Mouse (Mus musculus) hindbrain, embryonic 10.5 days (tissue): ENCODE results near the gene Tgm7. TPM values are rescaled to one million over a fixed set of nuclear protein-coding genes. Genes with fewer than 3 reads are reported as not detected.

Experiments
- DNase-seq: peaks from one replicate; pipeline ENCODE4 v3.0.0-alpha.2; 2017; ENCODE audit warnings: low spot score
- H3K27ac ChIP-seq: fragments of 300-500 bp; sonication (generic); 2 replicates; pipeline ENCODE4 v1.5.1; 2016; ENCODE audit warnings: mild to moderate bottlenecking, moderate library complexity
- H3K27me3 ChIP-seq: fragments of 300-500 bp; sonication (generic); 2 replicates; pipeline ENCODE4 v1.6.1; 2016; ENCODE audit warnings: mild to moderate bottlenecking; ENCODE audit not compliant: poor library complexity, insufficient read depth, severe bottlenecking
- H3K36me3 ChIP-seq: fragments of 300-500 bp; sonication (generic); 2 replicates; pipeline ENCODE4 v1.6.1; 2016; ENCODE audit warnings: mild to moderate bottlenecking, moderate library complexity
- H3K4me1 ChIP-seq: fragments of 300-500 bp; sonication (generic); replicated peaks from 2 replicates; pipeline ENCODE4 v1.6.1; 2016; ENCODE audit warnings: mild to moderate bottlenecking
- H3K4me3 ChIP-seq: fragments of 300-500 bp; sonication (generic); 2 replicates; pipeline ENCODE4 v1.5.1; 2016; ENCODE audit warnings: mild to moderate bottlenecking, moderate library complexity
- H3K9me3 ChIP-seq: fragments of 300-500 bp; sonication (generic); 2 replicates; pipeline ENCODE4 v1.6.1; 2016; ENCODE audit warnings: mild to moderate bottlenecking, moderate library complexity
- WGBS: fragments of 180-500 bp; shearing (Covaris S2); methylation state at CpG from one replicate; pipeline ENCODE4 v1.1.7; 2016; 5-methylcytosine and 5-hydroxymethylcytosine counted together
- polyA plus RNA-seq: library from polyadenylated mRNA; unstranded; fragments of >200 nt; fragmentation: Nextera tagmentation; extraction: Ambion mirVana; gene quantifications from 2 replicates; pipeline ENCODE4 v1.2.1, GENCODE M21; 2016

Gene Tgm7
- polyA plus RNA-seq, 1 experiment from 2014 or later, result not detected

- no peak overlapping the region for H3K27ac ChIP-seq
- DNase-seq, result no peak
- WGBS, result 86% methylated on average over 6 of the region's 6 CpGs
- no peaks in the 10 kb centered on the region for H3K36me3 ChIP-seq
- H3K4me3 ChIP-seq, result no peak overlapping the region
- no peaks in the 10 kb centered on the region for H3K27me3 ChIP-seq
- H3K9me3 ChIP-seq, result no peaks in the 10 kb centered on the region
- H3K4me1 ChIP-seq, result no peaks in the 10 kb centered on the region
These were observed 53.7 kb downstream of the Tgm7 start for GRCm38 (mm10) chr2:121055915-121056314.

- H3K27me3 ChIP-seq, result no peaks in the 10 kb centered on the region
- H3K4me3 ChIP-seq, result no peak overlapping the region
- no peaks in the 10 kb centered on the region for H3K36me3 ChIP-seq
- DNase-seq, result no peak
- no peaks in the 10 kb centered on the region for H3K9me3 ChIP-seq
- no peak overlapping the region for H3K27ac ChIP-seq
- 86% methylated on average over 2 of the region's 2 CpGs for WGBS
- no peaks in the 10 kb centered on the region for H3K4me1 ChIP-seq
These were observed 55.5 kb downstream of the Tgm7 start for GRCm38 (mm10) chr2:121054060-121054459.

- no peak overlapping the region for H3K27ac ChIP-seq
- 92% methylated on average over 5 of the region's 5 CpGs for WGBS
- H3K4me1 ChIP-seq, result no peaks in the 10 kb centered on the region
- H3K9me3 ChIP-seq, result no peaks in the 10 kb centered on the region
- no peaks in the 10 kb centered on the region for H3K27me3 ChIP-seq
- DNase-seq, result no peak
- no peaks in the 10 kb centered on the region for H3K36me3 ChIP-seq
- H3K4me3 ChIP-seq, result no peak overlapping the region
These were observed 57.4 kb downstream of the Tgm7 start for GRCm38 (mm10) chr2:121052176-121052575.

GRCm38 (mm10) chr2:121045653-121046052 lies 63.9 kb downstream of the Tgm7 start:
- no peak for DNase-seq
- Histone ChIP-seq H3K9me3 (no peaks in the 10 kb centered on the region), H3K4me1 (no peaks in the 10 kb centered on the region), H3K4me3 (no peak overlapping the region), H3K36me3 (no peaks in the 10 kb centered on the region), H3K27ac (no peak overlapping the region), H3K27me3 (no peaks in the 10 kb centered on the region)
- 71% methylated on average over 4 of the region's 4 CpGs for WGBS

Other genes with a start within 250 kb of the Tgm7 start
- 21.8 and 23.0 TPM in 2 replicates for gene Ubr1, start 139.1 kb downstream of the Tgm7 start, polyA plus RNA-seq
- gene Tmem62, start 132.8 kb downstream of the Tgm7 start, polyA plus RNA-seq, result 4.1 TPM in 2 replicates
- gene Ccndbp1, start 101.4 kb downstream of the Tgm7 start, polyA plus RNA-seq, result 39.7 and 48.7 TPM in 2 replicates
- gene Epb42, start 72.7 kb downstream of the Tgm7 start, polyA plus RNA-seq, result 7.0 and 9.0 TPM in 2 replicates
- gene Tgm5, start 24.0 kb downstream of the Tgm7 start, polyA plus RNA-seq, result not detected in 2 replicates
- gene Adal, start 30.6 kb upstream of the Tgm7 start, polyA plus RNA-seq, result 27.5 and 28.3 TPM in 2 replicates
- 22.0 and 24.1 TPM in 2 replicates for gene Lcmt2, start 30.9 kb upstream of the Tgm7 start, polyA plus RNA-seq
- 67.6 and 83.2 TPM in 2 replicates for gene Tubgcp4, start 60.9 kb upstream of the Tgm7 start, polyA plus RNA-seq
- gene Zscan29, start 61.3 kb upstream of the Tgm7 start, polyA plus RNA-seq, result 11.8 and 13.6 TPM in 2 replicates
- gene Trp53bp1, start 161.6 kb upstream of the Tgm7 start, polyA plus RNA-seq, result 121 and 123 TPM in 2 replicates
- gene Map1a, start 179.8 kb upstream of the Tgm7 start, polyA plus RNA-seq, result 11.7 and 15.0 TPM in 2 replicates
- 10.4 and 10.7 TPM in 2 replicates for gene Ppip5k1, start 245.6 kb upstream of the Tgm7 start, polyA plus RNA-seq
- gene Ckmt1, start 247.9 kb upstream of the Tgm7 start, polyA plus RNA-seq, result 5.1 and 6.7 TPM in 2 replicates